Mouse (Mus musculus): Measurements from ENCODE around the gene Gm37240.

- TF ChIP-seq CTCF (IDR thresholded peaks at IDR 0.05; ENCODE audit: borderline replicate concordance, extremely low read depth, insufficient read depth, insufficient read length), result no peak
- no peak for TF ChIP-seq POLR2A (IDR thresholded peaks at IDR 0.05; ENCODE audit: borderline replicate concordance, extremely low read depth, insufficient read depth, insufficient read length, poor library complexity, severe bottlenecking)
Observed at GRCm38 (mm10) chr3:85060153-85060552, 827.2 kb downstream of the Gm37240 start.
